Mouse (Mus musculus) ES-Bruce4 (cell line): ENCODE measurements around the gene Fbh1. TPM values are rescaled to one million over a fixed set of nuclear protein-coding genes. Genes with fewer than 3 reads are reported as not detected.

Experiments used
- H3K27ac ChIP-seq: 2 replicates; pipeline ENCODE4 v1.5.1; 2012; ENCODE audit warnings: low read length, inconsistent platforms; ENCODE audit not compliant: insufficient read depth
- H3K27me3 ChIP-seq: 2 replicates; pipeline ENCODE4 v1.6.1; 2012; ENCODE audit warnings: mild to moderate bottlenecking, low read length, inconsistent platforms; ENCODE audit not compliant: control insufficient read depth, poor library complexity, insufficient read depth, severe bottlenecking
- H3K36me3 ChIP-seq: 2 replicates; pipeline ENCODE4 v1.6.1; 2012; ENCODE audit warnings: inconsistent platforms, mild to moderate bottlenecking, low read length, moderate library complexity; ENCODE audit not compliant: control insufficient read depth, poor library complexity, insufficient read depth, severe bottlenecking
- H3K4me1 ChIP-seq: one replicate; pipeline ENCODE4 v1.8.1; 2011; ENCODE audit warnings: low read length; ENCODE audit not compliant: control insufficient read depth, insufficient read depth
- H3K4me3 ChIP-seq: 2 replicates; pipeline ENCODE4 v1.5.1; 2011; ENCODE audit warnings: low read depth, mild to moderate bottlenecking, low read length
- H3K9ac ChIP-seq: 2 replicates; pipeline ENCODE4 v1.6.1; 2012; ENCODE audit warnings: low read depth, mild to moderate bottlenecking, inconsistent platforms; ENCODE audit not compliant: poor library complexity, severe bottlenecking
- H3K9me3 ChIP-seq: replicated peaks from 2 replicates; pipeline ENCODE4 v1.6.1; 2012; ENCODE audit warnings: mild to moderate bottlenecking, low read length, inconsistent platforms; ENCODE audit not compliant: control insufficient read depth, poor library complexity, insufficient read depth, severe bottlenecking
- CTCF ChIP-seq: IDR thresholded peaks from one replicate; pipeline ENCODE4 v1.8.1; 2011; ENCODE audit warnings: low read depth, low read length
- EP300 ChIP-seq: IDR thresholded peaks from 2 replicates; pipeline ENCODE4 v1.6.1; 2011; ENCODE audit warnings: low read depth, low read length; ENCODE audit not compliant: insufficient read depth
- POLR2A ChIP-seq: IDR thresholded peaks from one replicate; pipeline ENCODE4 v1.8.1; 2011; ENCODE audit warnings: low read length; ENCODE audit not compliant: insufficient read depth
- polyA plus RNA-seq: library from polyadenylated mRNA; stranded (reverse); fragments of >200 nt; gene quantifications from 2 replicates; pipeline ENCODE4 v1.2.4, GENCODE M21; 2011; ENCODE audit warnings: low read depth; ENCODE audit not compliant: missing spikeins, insufficient read depth, insufficient read length

The Fbh1 gene
- polyA plus RNA-seq, 1 experiment: 87.9 TPM

DNA sequence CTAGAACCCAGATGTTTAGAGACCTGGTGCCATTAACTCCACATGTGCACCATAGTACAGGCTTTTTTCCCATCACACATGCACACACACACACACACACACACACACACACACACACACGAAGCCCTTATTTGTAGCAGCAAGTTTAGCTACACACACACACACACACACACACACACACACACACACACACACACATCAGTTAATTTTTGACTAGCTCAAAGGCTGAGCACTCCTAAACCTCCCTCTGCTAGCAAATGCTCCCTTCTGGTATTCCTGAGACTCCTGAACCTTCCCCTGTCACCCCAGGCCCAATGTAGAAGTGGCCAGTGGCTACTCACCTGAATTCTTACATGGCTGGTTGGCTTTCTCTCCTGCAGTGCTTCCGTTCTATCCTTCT lies 83.3 kb downstream of the Fbh1 start:
- Histone ChIP-seq H3K9ac (no peak overlapping the region), H3K36me3 (no peaks in the 10 kb centered on the region), H3K4me1 (no peaks in the 10 kb centered on the region), H3K27me3 (no peaks in the 10 kb centered on the region), H3K9me3 (no peaks in the 10 kb centered on the region), H3K4me3 (no peak overlapping the region), H3K27ac (no peak overlapping the region)
- no peak for TF ChIP-seq POLR2A
- no peak for TF ChIP-seq EP300
- no peak for TF ChIP-seq CTCF

GRCm38 (mm10) chr2:11693352-11693751 lies 84.0 kb downstream of the Fbh1 start:
- no peak overlapping the region for H3K27ac ChIP-seq
- H3K9me3 ChIP-seq: no peaks in the 10 kb centered on the region
- H3K4me3 ChIP-seq: no peak overlapping the region
- H3K36me3 ChIP-seq: no peaks in the 10 kb centered on the region
- H3K4me1 ChIP-seq: no peaks in the 10 kb centered on the region
- no peak overlapping the region for H3K9ac ChIP-seq
- no peaks in the 10 kb centered on the region for H3K27me3 ChIP-seq
- TF ChIP-seq EP300 (no peak), CTCF (no peak), POLR2A (no peak)

Other genes starting within 250 kb of the Fbh1 start
- gene Pfkfb3, start 223.5 kb downstream of the Fbh1 start, polyA plus RNA-seq: 73.8 and 74.9 TPM in 2 replicates
- gene Rbm17, start 173.4 kb downstream of the Fbh1 start, polyA plus RNA-seq: 244 and 258 TPM in 2 replicates
- not detected in 2 replicates for gene Gm17490, start 151.3 kb downstream of the Fbh1 start, polyA plus RNA-seq
- not detected in 2 replicates for gene Il2ra, start 134.8 kb downstream of the Fbh1 start, polyA plus RNA-seq
- gene Il15ra, start 72.3 kb downstream of the Fbh1 start, polyA plus RNA-seq: 4.9 and 5.1 TPM in 2 replicates
- gene Ankrd16, start 294 bp upstream of the Fbh1 start, polyA plus RNA-seq: 24.6 and 26.1 TPM in 2 replicates